Mouse (Mus musculus) thymus, adult 2 months (tissue): Measurements from ENCODE around the gene Ddx10.

Experiments
- CTCF ChIP-seq: fragments of 200-500 bp; IDR thresholded peaks from 2 replicates; pipeline ENCODE4 v1.5.1; 2012; ENCODE audit warnings: mild to moderate bottlenecking, control low read depth, low read length, moderate library complexity, borderline replicate concordance; ENCODE audit not compliant: control insufficient read depth, poor library complexity, insufficient read depth; ENCODE audit errors: extremely low read depth
- POLR2A ChIP-seq: fragments of 200-500 bp; IDR thresholded peaks from 2 replicates; pipeline ENCODE4 v1.6.1; 2012; ENCODE audit warnings: mild to moderate bottlenecking, low read length, control low read depth, moderate library complexity; ENCODE audit not compliant: control insufficient read depth, poor library complexity, insufficient read depth; ENCODE audit errors: extremely low read depth

DNA sequence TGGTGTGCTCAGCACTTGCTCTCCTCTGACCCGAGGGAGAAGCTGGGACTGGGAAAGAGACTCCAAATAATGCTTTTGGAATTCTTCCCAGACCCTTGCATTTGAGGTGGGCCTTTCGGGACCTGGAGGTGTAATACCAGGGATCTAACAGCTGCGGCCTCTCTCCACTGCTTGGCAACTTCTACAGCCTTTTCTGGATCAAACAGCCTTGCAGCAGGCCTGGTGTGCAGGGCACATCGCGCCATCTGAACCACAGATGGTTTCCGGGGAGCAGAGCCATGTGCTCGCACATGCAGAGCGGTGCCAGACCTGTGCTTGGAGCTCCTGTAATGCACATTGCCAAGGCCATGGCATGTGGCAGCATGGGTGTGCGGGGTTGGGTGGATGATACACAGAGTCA, 175.8 kb downstream of the Ddx10 start:
- TF ChIP-seq CTCF (no peak), POLR2A (no peak)
